ENCODE assay signal across 9 mouse cellular contexts in the genomic region with DNA sequence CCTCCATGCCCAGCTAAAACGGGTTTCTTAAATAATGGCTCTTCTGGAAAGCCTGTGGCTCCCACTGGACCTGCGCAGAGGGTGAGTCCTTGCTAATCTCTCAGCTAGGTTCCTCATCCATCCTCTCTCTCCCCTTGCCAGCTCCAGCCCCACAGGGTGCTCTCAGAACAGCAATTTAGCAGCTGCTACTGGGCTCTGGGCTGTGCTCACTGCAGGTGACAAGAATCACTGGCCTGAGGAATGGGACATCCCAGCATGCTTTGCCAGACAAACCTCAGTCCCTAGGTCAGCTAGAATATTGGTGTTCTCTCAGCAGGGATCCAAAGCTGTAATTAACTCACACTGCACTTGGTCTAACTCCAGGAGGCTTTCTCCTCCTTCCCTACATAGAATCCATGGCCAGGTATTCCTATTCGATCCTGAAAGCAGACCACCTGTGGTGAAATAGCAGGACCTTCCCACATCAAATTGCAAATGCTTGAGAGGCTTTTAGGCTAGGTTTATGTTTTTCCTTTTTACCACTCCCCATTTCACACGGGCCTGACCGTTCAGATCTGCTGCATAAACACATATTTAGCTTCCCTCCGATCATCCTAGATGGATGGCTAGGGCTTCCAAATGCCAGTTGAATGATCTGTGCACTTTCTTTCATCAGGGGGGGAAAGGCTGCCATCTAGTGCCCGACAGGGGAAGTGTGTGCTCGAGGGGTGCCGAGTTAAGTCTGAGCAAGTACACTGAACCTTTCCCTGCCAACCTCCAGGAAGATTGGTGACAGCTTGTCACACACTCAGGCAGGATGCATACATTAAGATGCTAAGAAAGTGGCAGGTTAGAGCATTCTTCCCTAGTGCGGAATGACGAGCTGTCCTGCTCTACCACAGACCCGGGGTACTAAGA. TPM values are rescaled to one million over a fixed set of nuclear protein-coding genes. Genes with fewer than 3 reads are reported as not detected.
DNase-seq lines count a peak whose midpoint lies in the region; ATAC-seq lines count a peak whose summit lies in the region.
"Had no signal": no experiment of that assay in that cellular context is flagged by ENCODE, and none has a peak within 500 bp of the region (broad histone marks: within the 10 kb centered on the region; RNA-seq: fewer than 3 reads in every experiment).

No protein-coding gene starts in this region.

- H3K36me3 ChIP-seq in heart, embryonic 11.5 days (ENCODE audit: control insufficient read depth, insufficient read depth, low read length), result no peaks in the 10 kb centered on the region
- no peaks in the 10 kb centered on the region for H3K36me3 ChIP-seq in megakaryocyte, embryonic 14.5 days (replicated peaks; ENCODE audit: low read length)
- H3K36me3 ChIP-seq: liver, embryonic 13.5 days had no signal

- H3K27ac ChIP-seq in heart, embryonic 11.5 days (ENCODE audit: low read depth, low read length), result no peak overlapping the region
- H3K27ac ChIP-seq: liver, embryonic 13.5 days had no signal

- ATAC-seq in heart, embryonic 11.5 days (replicated peaks; ENCODE audit: insufficient number of reproducible peaks, low FRiP score, low TSS enrichment), result no peak

- no peak overlapping the region for H3K9ac ChIP-seq in heart, embryonic 11.5 days (ENCODE audit: low read depth, low read length)
- H3K9ac ChIP-seq: liver, embryonic 13.5 days had no signal

- 17% methylated on average over 12 of the region's 12 CpGs for WGBS in heart, embryonic 11.5 days (ENCODE audit: insufficient replicate concordance)

- H3K4me1 ChIP-seq in heart, embryonic 11.5 days (ENCODE audit: control insufficient read depth, insufficient read depth, low read length), result no peaks in the 10 kb centered on the region
- H3K4me1 ChIP-seq in megakaryocyte, embryonic 14.5 days, result peaks cover 10% of the 10 kb centered on the region
- H3K4me1 ChIP-seq: liver, embryonic 13.5 days had no signal

- no peaks in the 10 kb centered on the region for H3K9me3 ChIP-seq in heart, embryonic 11.5 days (replicated peaks; ENCODE audit: control insufficient read depth, low read length)
- peaks cover 3% of the 10 kb centered on the region; the same call in 1 of the 2 replicates for H3K9me3 ChIP-seq in megakaryocyte, embryonic 14.5 days
- H3K9me3 ChIP-seq: liver, embryonic 13.5 days had no signal

- peak; percentile 92 for DNase-seq in heart, adult 11 months
- peak; percentile 49 to 57 for DNase-seq in adrenal gland, adult 18-20 months (ENCODE audit: low spot score in 2 of 2)
- peak; percentile 41 for DNase-seq in embryo, embryonic 11.5 days (ENCODE audit: low read depth, low spot score)
- DNase-seq in heart, postnatal 10 days, result peak; percentile 56 to 72
- DNase-seq in layer of hippocampus, adult 9-11 months, result peak; percentile 54
- peak; percentile 47 for DNase-seq in right cerebral cortex, postnatal 25 days
- DNase-seq: liver, embryonic 13.5 days had no signal

- no peak overlapping the region for H3K4me2 ChIP-seq in heart, embryonic 11.5 days
- H3K4me2 ChIP-seq: liver, embryonic 13.5 days had no signal

- intact Hi-C loops in heart, postnatal 10 days (cut with DNase I), result loop anchor here (1.0 kb wide), 1 partner anchor 15 kb away; no protein-coding TSS in a partner anchor

- no peak overlapping the region for H3K4me3 ChIP-seq in heart, embryonic 11.5 days (ENCODE audit: low read depth, low read length)
- peak overlapping the region; percentile 76 for H3K4me3 ChIP-seq in megakaryocyte, embryonic 14.5 days (replicated peaks)
- H3K4me3 ChIP-seq: liver, embryonic 13.5 days had no signal

- H3K27me3 ChIP-seq in heart, embryonic 11.5 days (ENCODE audit: control insufficient read depth, insufficient read depth, low read length), result no peaks in the 10 kb centered on the region
- peaks cover 9% of the 10 kb centered on the region for H3K27me3 ChIP-seq in megakaryocyte, embryonic 14.5 days (replicated peaks)
- H3K27me3 ChIP-seq: liver, embryonic 13.5 days had no signal

RNA-seq across cellular contexts. Expression of a gene that starts 22.6 kb away (rescaled TPM):
- 65.9 and 70.4 TPM in 2 replicates for polyA plus RNA-seq in heart, embryonic 11.5 days (2014; fragmentation: Nextera tagmentation; extraction: Ambion mirVana)
- total RNA-seq in adrenal gland, adult 18-20 months (2021), result 10 to 100 TPM; 58.2 to 64.8 TPM
- 10 to 100 TPM; 38.4 to 46.2 TPM for total RNA-seq in heart, postnatal 10 days (2021)
- 12.3 and 16.9 TPM in 2 replicates for polyA plus RNA-seq in megakaryocyte, embryonic 14.5 days (2012; ENCODE audit: insufficient read depth, low replicate concordance)

Comparison
In these comparisons a context has a peak if more than half of its experiments do, and no peak if none do; other contexts are left out.
1. DNase-seq: peak in every context shown above with its lines; median percentile 92 in heart, adult 11 months; 64 in heart, postnatal 10 days; 54 in layer of hippocampus, adult 9-11 months; 53 in adrenal gland, adult 18-20 months; 47 in right cerebral cortex, postnatal 25 days; 41 in embryo, embryonic 11.5 days.